27 mouse cellular contexts compared by ENCODE assay signal in genomic region chr3:120898931-120899330, GRCm38 (mm10).
DNase-seq lines count a peak whose midpoint lies in the region; ATAC-seq and TF ChIP-seq lines count a peak whose summit lies in the region.
"Had no signal": no experiment of that assay in that cellular context is flagged by ENCODE, and none has a peak within 500 bp of the region (broad histone marks: within the 10 kb centered on the region; RNA-seq: fewer than 3 reads in every experiment).

No protein-coding gene starts in this region.

- ATAC-seq in cerebellum, adult (ENCODE audit: insufficient number of reproducible peaks, low FRiP score, low TSS enrichment): no peak
- ATAC-seq in forebrain, embryonic 14.5 days: no peak
- no peak for ATAC-seq in forebrain, embryonic 13.5 days
- peak; percentile 43; the same call in 1 of the 2 replicates for ATAC-seq in hindbrain, postnatal 0 days
- ATAC-seq in hindbrain, embryonic 11.5 days (ENCODE audit: low FRiP score): no peak
- ATAC-seq: activated CD4-positive, CD25-positive, alpha-beta regulatory T cell, adult 4 months; midbrain, embryonic 15.5 days had no signal

- H3K4me1 ChIP-seq in cerebellum, adult 2 months (ENCODE audit: control insufficient read depth, insufficient read depth, low read length): no peaks in the 10 kb centered on the region; the same call in 1 of the 2 replicates
- H3K4me1 ChIP-seq in forebrain, embryonic 14.5 days (ENCODE audit: control insufficient read depth, insufficient read depth, low read length): 0 out of 2 replicates have a peak, but pooled peaks cover 4% of the 10 kb centered on the region
- H3K4me1 ChIP-seq in forebrain, embryonic 13.5 days: peaks cover 5% of the 10 kb centered on the region
- 0 out of 2 replicates have a peak, but pooled peaks cover 5% of the 10 kb centered on the region for H3K4me1 ChIP-seq in hindbrain, postnatal 0 days (ENCODE audit: insufficient read depth, low read length)
- no peaks in the 10 kb centered on the region for H3K4me1 ChIP-seq in hindbrain, embryonic 11.5 days (replicated peaks; ENCODE audit: control insufficient read depth, insufficient read depth, low read length)
- H3K4me1 ChIP-seq: embryonic facial prominence, embryonic 10.5 days; kidney, embryonic 15.5 days; liver, embryonic 15.5 days; midbrain, embryonic 15.5 days had no signal

- no peak overlapping the region for H3K4me3 ChIP-seq in cerebellum, adult 2 months (replicated peaks; ENCODE audit: insufficient read depth, low read depth, low read length)
- no peak overlapping the region for H3K4me3 ChIP-seq in forebrain, embryonic 14.5 days (ENCODE audit: low read depth, low read length)
- H3K4me3 ChIP-seq in forebrain, embryonic 13.5 days: no peak overlapping the region
- H3K4me3 ChIP-seq in hindbrain, postnatal 0 days (ENCODE audit: low read length): no peak overlapping the region
- H3K4me3 ChIP-seq in hindbrain, embryonic 11.5 days (ENCODE audit: low read depth, low read length): no peak overlapping the region
- H3K4me3 ChIP-seq: embryonic facial prominence, embryonic 10.5 days; embryonic facial prominence, embryonic 15.5 days; kidney, embryonic 15.5 days; liver, embryonic 15.5 days; midbrain, embryonic 15.5 days had no signal

- TF ChIP-seq CTCF in cerebellum, adult 2 months (IDR thresholded peaks at IDR 0.05; ENCODE audit: borderline replicate concordance, insufficient read depth, low read depth, low read length): no peak
- TF ChIP-seq CTCF in hindbrain, postnatal 0 days (IDR thresholded peaks at IDR 0.05; ENCODE audit: low read depth): no peak

- H3K9ac ChIP-seq in forebrain, embryonic 14.5 days (ENCODE audit: low read length): no peak overlapping the region
- H3K9ac ChIP-seq in forebrain, embryonic 13.5 days: no peak overlapping the region
- H3K9ac ChIP-seq in hindbrain, postnatal 0 days (replicated peaks; ENCODE audit: low read length): no peak overlapping the region
- H3K9ac ChIP-seq in hindbrain, embryonic 11.5 days (ENCODE audit: low read depth, low read length): no peak overlapping the region
- H3K9ac ChIP-seq: embryonic facial prominence, embryonic 15.5 days; hindbrain, embryonic 14.5 days; kidney, embryonic 15.5 days; liver, embryonic 15.5 days; lung, embryonic 14.5 days; midbrain, embryonic 15.5 days had no signal

- H3K36me3 ChIP-seq in forebrain, embryonic 14.5 days (ENCODE audit: control insufficient read depth, insufficient read depth, low read length): no peaks in the 10 kb centered on the region
- no peaks in the 10 kb centered on the region for H3K36me3 ChIP-seq in forebrain, embryonic 13.5 days (ENCODE audit: poor library complexity, severe bottlenecking)
- H3K36me3 ChIP-seq in hindbrain, postnatal 0 days (ENCODE audit: insufficient read depth, low read length): no peaks in the 10 kb centered on the region
- H3K36me3 ChIP-seq in hindbrain, embryonic 11.5 days (ENCODE audit: control insufficient read depth, insufficient read depth, low read length): no peaks in the 10 kb centered on the region
- H3K36me3 ChIP-seq: embryonic facial prominence, embryonic 10.5 days; embryonic facial prominence, embryonic 15.5 days; kidney, embryonic 15.5 days; liver, embryonic 15.5 days; midbrain, embryonic 15.5 days had no signal

- no peak overlapping the region for H3K27ac ChIP-seq in cerebellum, adult 2 months (ENCODE audit: insufficient read depth, low read length)
- no peak overlapping the region for H3K27ac ChIP-seq in forebrain, embryonic 14.5 days (ENCODE audit: low read depth, low read length)
- no peak overlapping the region; the same call in 1 of the 2 replicates for H3K27ac ChIP-seq in forebrain, embryonic 13.5 days
- H3K27ac ChIP-seq in hindbrain, postnatal 0 days: no peak overlapping the region
- H3K27ac ChIP-seq in hindbrain, embryonic 11.5 days (ENCODE audit: low read depth, low read length): no peak overlapping the region
- H3K27ac ChIP-seq: embryonic facial prominence, embryonic 10.5 days; embryonic facial prominence, embryonic 15.5 days; hindbrain, embryonic 14.5 days; kidney, embryonic 15.5 days; liver, embryonic 15.5 days; midbrain, embryonic 15.5 days; stomach, postnatal 0 days had no signal

- H3K4me2 ChIP-seq in forebrain, embryonic 14.5 days (ENCODE audit: low read length): no peak overlapping the region
- no peak overlapping the region for H3K4me2 ChIP-seq in forebrain, embryonic 13.5 days
- H3K4me2 ChIP-seq in hindbrain, postnatal 0 days (ENCODE audit: low read depth, low read length): no peak overlapping the region
- no peak overlapping the region for H3K4me2 ChIP-seq in hindbrain, embryonic 11.5 days (replicated peaks; ENCODE audit: low read depth, low read length)
- H3K4me2 ChIP-seq: heart, embryonic 11.5 days; hindbrain, embryonic 14.5 days; kidney, embryonic 15.5 days; liver, embryonic 15.5 days; lung, embryonic 14.5 days; midbrain, embryonic 15.5 days had no signal

- peak; percentile 23 to 31 for DNase-seq in cerebellum, adult 2 months
- peak; percentile 49 for DNase-seq in forebrain, embryonic 14.5 days (ENCODE audit: low spot score)
- peak; percentile 57 for DNase-seq in hindbrain, postnatal 0 days (ENCODE audit: low spot score)
- no peak for DNase-seq in hindbrain, embryonic 11.5 days (ENCODE audit: low spot score)
- peak; percentile 24 to 38 for DNase-seq in right cerebral cortex, postnatal 10 days (ENCODE audit: low spot score in 2 of 2)
- DNase-seq in right cerebral cortex, adult 18-20 months: no peak
- DNase-seq: adrenal gland, adult 2 months; heart, postnatal 36 days; kidney, adult 18-20 months; kidney, postnatal 25 days; lung, embryonic 14.5 days; lung, postnatal 14 days; right cerebral cortex, postnatal 4 days; thymus, adult 2 months; thymus, postnatal 36 days had no signal

- H3K27me3 ChIP-seq in cerebellum, adult 2 months (ENCODE audit: control insufficient read depth, insufficient read depth, low read length): no peaks in the 10 kb centered on the region
- H3K27me3 ChIP-seq in forebrain, embryonic 14.5 days (replicated peaks; ENCODE audit: control insufficient read depth, insufficient read depth, low read length): no peaks in the 10 kb centered on the region
- H3K27me3 ChIP-seq in forebrain, embryonic 13.5 days: no peaks in the 10 kb centered on the region
- H3K27me3 ChIP-seq in hindbrain, postnatal 0 days (ENCODE audit: insufficient read depth, low read length): no peaks in the 10 kb centered on the region
- no peaks in the 10 kb centered on the region for H3K27me3 ChIP-seq in hindbrain, embryonic 11.5 days (ENCODE audit: control insufficient read depth, insufficient read depth, low read length)
- H3K27me3 ChIP-seq: CH12.LX; embryonic facial prominence, embryonic 15.5 days; kidney, embryonic 15.5 days; liver, embryonic 15.5 days; midbrain, embryonic 15.5 days had no signal

- no peak for TF ChIP-seq POLR2A in cerebellum, adult 2 months (IDR thresholded peaks at IDR 0.05; ENCODE audit: borderline replicate concordance, insufficient read depth, low read length)

- H3K9me3 ChIP-seq in forebrain, embryonic 14.5 days (replicated peaks; ENCODE audit: control insufficient read depth, low read length): no peaks in the 10 kb centered on the region
- H3K9me3 ChIP-seq in forebrain, embryonic 13.5 days (replicated peaks): no peaks in the 10 kb centered on the region
- no peaks in the 10 kb centered on the region for H3K9me3 ChIP-seq in hindbrain, postnatal 0 days (ENCODE audit: low read length)
- no peaks in the 10 kb centered on the region for H3K9me3 ChIP-seq in hindbrain, embryonic 11.5 days (ENCODE audit: control insufficient read depth, low read length)
- H3K9me3 ChIP-seq: embryonic facial prominence, embryonic 10.5 days; embryonic facial prominence, embryonic 15.5 days; kidney, embryonic 15.5 days; liver, embryonic 15.5 days; midbrain, embryonic 15.5 days had no signal

- 45% methylated on average over 5 of the region's 5 CpGs for WGBS in cerebellum, adult 2 months
- 53% methylated on average over 5 of the region's 5 CpGs for WGBS in forebrain, embryonic 14.5 days
- 63% methylated on average over 5 of the region's 5 CpGs for WGBS in forebrain, embryonic 13.5 days
- 43% methylated on average over 5 of the region's 5 CpGs for WGBS in hindbrain, postnatal 0 days
- 88% methylated on average over 5 of the region's 5 CpGs for WGBS in hindbrain, embryonic 11.5 days

Comparison
In these comparisons a context has a peak if more than half of its experiments do, and no peak if none do; other contexts are left out.
1. DNase-seq: peak in cerebellum, adult 2 months (2 of 2), forebrain, embryonic 14.5 days (single experiment), hindbrain, postnatal 0 days (single experiment) and right cerebral cortex, postnatal 10 days (2 of 2); none in hindbrain, embryonic 11.5 days (single experiment) and right cerebral cortex, adult 18-20 months (single experiment).